Mouse (Mus musculus) ES-Bruce4 (cell line): ENCODE results near the gene Cyp27a1. TPM values are rescaled to one million over a fixed set of nuclear protein-coding genes. Genes with fewer than 3 reads are reported as not detected.
A peak's percentile ranks its signal among the peaks of the same experiment; 100 is the strongest.

Experiments used
- H3K27ac ChIP-seq: 2 replicates; pipeline ENCODE4 v1.5.1; 2012; ENCODE audit warnings: low read length, inconsistent platforms; ENCODE audit not compliant: insufficient read depth
- H3K27me3 ChIP-seq: 2 replicates; pipeline ENCODE4 v1.6.1; 2012; ENCODE audit warnings: mild to moderate bottlenecking, low read length, inconsistent platforms; ENCODE audit not compliant: control insufficient read depth, poor library complexity, insufficient read depth, severe bottlenecking
- H3K36me3 ChIP-seq: 2 replicates; pipeline ENCODE4 v1.6.1; 2012; ENCODE audit warnings: inconsistent platforms, mild to moderate bottlenecking, low read length, moderate library complexity; ENCODE audit not compliant: control insufficient read depth, poor library complexity, insufficient read depth, severe bottlenecking
- H3K4me1 ChIP-seq: one replicate; pipeline ENCODE4 v1.8.1; 2011; ENCODE audit warnings: low read length; ENCODE audit not compliant: control insufficient read depth, insufficient read depth
- H3K4me3 ChIP-seq: 2 replicates; pipeline ENCODE4 v1.5.1; 2011; ENCODE audit warnings: low read depth, mild to moderate bottlenecking, low read length
- H3K9ac ChIP-seq: 2 replicates; pipeline ENCODE4 v1.6.1; 2012; ENCODE audit warnings: low read depth, mild to moderate bottlenecking, inconsistent platforms; ENCODE audit not compliant: poor library complexity, severe bottlenecking
- H3K9me3 ChIP-seq: replicated peaks from 2 replicates; pipeline ENCODE4 v1.6.1; 2012; ENCODE audit warnings: mild to moderate bottlenecking, low read length, inconsistent platforms; ENCODE audit not compliant: control insufficient read depth, poor library complexity, insufficient read depth, severe bottlenecking
- CTCF ChIP-seq: IDR thresholded peaks from one replicate; pipeline ENCODE4 v1.8.1; 2011; ENCODE audit warnings: low read depth, low read length
- EP300 ChIP-seq: IDR thresholded peaks from 2 replicates; pipeline ENCODE4 v1.6.1; 2011; ENCODE audit warnings: low read depth, low read length; ENCODE audit not compliant: insufficient read depth
- POLR2A ChIP-seq: IDR thresholded peaks from one replicate; pipeline ENCODE4 v1.8.1; 2011; ENCODE audit warnings: low read length; ENCODE audit not compliant: insufficient read depth
- polyA plus RNA-seq: library from polyadenylated mRNA; stranded (reverse); fragments of >200 nt; gene quantifications from 2 replicates; pipeline ENCODE4 v1.2.4, GENCODE M21; 2011; ENCODE audit warnings: low read depth; ENCODE audit not compliant: missing spikeins, insufficient read depth, insufficient read length

The Cyp27a1 gene
- polyA plus RNA-seq, 1 experiment: 1.9 TPM

DNA sequence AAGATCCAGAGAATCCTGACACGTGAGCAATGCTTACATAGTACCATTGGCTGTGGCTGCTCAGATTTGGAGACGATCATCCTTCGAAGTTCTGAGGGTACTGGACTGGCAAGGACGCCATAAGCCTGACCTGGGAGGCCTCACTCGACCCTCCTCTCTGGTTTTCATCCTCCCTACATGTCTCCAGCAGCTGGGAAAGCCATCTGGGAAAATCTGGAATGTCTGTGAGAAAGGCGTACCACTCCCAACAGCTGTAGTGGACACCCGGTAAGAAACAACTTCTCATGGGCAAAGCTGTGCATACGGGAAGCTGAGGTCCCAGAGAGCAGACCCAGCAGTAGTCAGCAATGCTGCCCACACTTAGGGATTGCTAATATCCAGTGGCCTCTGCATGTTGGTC lies 38.8 kb downstream of the Cyp27a1 start:
- no peak overlapping the region for H3K9ac ChIP-seq
- no peaks in the 10 kb centered on the region for H3K36me3 ChIP-seq
- H3K27ac ChIP-seq: no peak overlapping the region
- no peaks in the 10 kb centered on the region for H3K27me3 ChIP-seq
- peaks cover 4% of the 10 kb centered on the region for H3K4me1 ChIP-seq
- H3K4me3 ChIP-seq: no peak overlapping the region
- no peak for TF ChIP-seq EP300
- H3K9me3 ChIP-seq: no peaks in the 10 kb centered on the region

GRCm38 (mm10) chr1:74752833-74753232 lies 39.5 kb downstream of the Cyp27a1 start:
- H3K4me1 ChIP-seq: peaks cover 4% of the 10 kb centered on the region
- no peak overlapping the region for H3K9ac ChIP-seq
- H3K36me3 ChIP-seq: no peaks in the 10 kb centered on the region
- H3K4me3 ChIP-seq: no peak overlapping the region
- H3K27me3 ChIP-seq: no peaks in the 10 kb centered on the region
- TF ChIP-seq EP300 (no peak), POLR2A (no peak), CTCF (no peak)
- H3K9me3 ChIP-seq: no peaks in the 10 kb centered on the region
- H3K27ac ChIP-seq: no peak overlapping the region

GRCm38 (mm10) chr1:74753266-74753974 lies 40.0 kb downstream of the Cyp27a1 start:
- Histone ChIP-seq H3K9ac (no peak overlapping the region), H3K4me1 (peaks cover 4% of the 10 kb centered on the region), H3K36me3 (no peaks in the 10 kb centered on the region), H3K4me3 (no peak overlapping the region), H3K27ac (no peak overlapping the region), H3K9me3 (no peaks in the 10 kb centered on the region), H3K27me3 (no peaks in the 10 kb centered on the region)
- TF ChIP-seq CTCF: no peak

GRCm38 (mm10) chr1:74754175-74754785 lies 40.9 kb downstream of the Cyp27a1 start:
- H3K4me3 ChIP-seq: no peak overlapping the region
- no peaks in the 10 kb centered on the region for H3K27me3 ChIP-seq
- H3K27ac ChIP-seq: no peak overlapping the region
- H3K9ac ChIP-seq: no peak overlapping the region
- no peaks in the 10 kb centered on the region for H3K9me3 ChIP-seq
- H3K36me3 ChIP-seq: no peaks in the 10 kb centered on the region
- peaks cover 4% of the 10 kb centered on the region for H3K4me1 ChIP-seq
- no peak for TF ChIP-seq EP300
- no peak for TF ChIP-seq POLR2A
- TF ChIP-seq CTCF: no peak

DNA sequence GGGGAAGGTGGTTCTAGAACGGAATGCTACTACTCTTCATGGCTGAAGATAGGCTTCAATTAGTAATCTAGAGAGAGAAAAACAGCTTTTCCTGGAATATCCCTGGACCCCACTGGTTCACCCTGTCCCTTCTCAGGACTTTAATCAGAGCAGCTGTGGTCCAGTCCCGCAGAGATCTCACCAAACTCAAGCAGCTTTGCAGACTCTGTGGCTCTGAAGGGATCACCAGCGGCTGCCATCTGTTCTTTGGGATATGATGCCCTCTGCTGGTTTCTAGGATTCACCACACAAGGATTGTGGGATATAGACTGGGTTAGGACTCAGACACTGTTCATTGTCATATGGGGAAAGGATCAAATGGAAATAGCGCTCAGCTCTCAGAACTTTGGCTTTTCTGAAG lies 46.4 kb downstream of the Cyp27a1 start:
- Histone ChIP-seq H3K9ac (no peak overlapping the region), H3K27me3 (no peaks in the 10 kb centered on the region), H3K36me3 (no peaks in the 10 kb centered on the region), H3K9me3 (no peaks in the 10 kb centered on the region), H3K27ac (no peak overlapping the region), H3K4me3 (no peak overlapping the region), H3K4me1 (no peaks in the 10 kb centered on the region)
- peak; percentile 54 for TF ChIP-seq CTCF
- TF ChIP-seq EP300: no peak
- no peak for TF ChIP-seq POLR2A

- no peaks in the 10 kb centered on the region for H3K4me1 ChIP-seq
- no peak overlapping the region for H3K4me3 ChIP-seq
- H3K9me3 ChIP-seq: no peaks in the 10 kb centered on the region
- no peaks in the 10 kb centered on the region for H3K27me3 ChIP-seq
- TF ChIP-seq CTCF: peak; percentile 48
- no peak for TF ChIP-seq EP300
- H3K9ac ChIP-seq: no peak overlapping the region
- no peak overlapping the region for H3K27ac ChIP-seq
- H3K36me3 ChIP-seq: no peaks in the 10 kb centered on the region
Measured at GRCm38 (mm10) chr1:74763081-74763480, 49.7 kb downstream of the Cyp27a1 start.
